Mouse (Mus musculus): ENCODE measurements at regions not wholly inside any gene's neighbourhood (a gene's known extent, or its start where the extent isn't known, plus 50 kb on each side); places are given as distances from the start of the nearest gene placed in this dataset.

DNA sequence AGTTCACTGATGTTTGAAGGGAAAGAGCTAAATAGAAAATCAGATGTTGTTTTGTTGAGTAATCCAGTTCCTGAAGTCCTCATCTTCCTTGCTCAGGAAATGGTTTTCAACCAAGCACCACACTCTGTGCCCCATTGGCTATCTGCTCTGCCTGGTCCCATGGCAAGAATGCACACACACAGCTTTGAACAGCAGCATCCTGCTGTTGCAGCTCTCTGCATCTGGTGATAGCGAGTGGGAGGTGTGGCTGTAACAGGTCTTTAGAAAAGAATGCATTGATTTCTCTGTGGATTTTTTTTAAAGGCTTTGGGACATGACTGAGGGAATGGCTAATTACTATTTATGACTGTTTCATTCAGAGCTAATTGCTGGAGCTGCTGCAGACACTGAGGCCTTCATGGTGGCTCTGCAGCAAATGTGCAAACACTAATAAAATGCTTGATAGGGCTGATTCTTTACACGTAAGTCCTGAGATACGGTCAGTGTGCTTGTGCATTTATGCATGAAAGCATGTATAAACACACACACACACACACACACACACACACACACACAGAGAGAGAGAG, 459.1 kb upstream of the Nrsn1 start:
- TF ChIP-seq BHLHE40 (IDR thresholded peaks at IDR 0.05; ENCODE audit: borderline replicate concordance, low read depth, low read length) (no peak), CTCF (IDR thresholded peaks at IDR 0.05 in 2 of 3, conservative IDR thresholded peaks at IDR 0.05 in 1 of 3; ENCODE audit: control insufficient read depth in 1 of 3, insufficient read depth in 1 of 3, low read depth in 2 of 3, low read length in 3 of 3, poor library complexity in 1 of 3, severe bottlenecking in 1 of 3) (no peak), POLR2AphosphoS5 (IDR thresholded peaks at IDR 0.05; ENCODE audit: borderline replicate concordance, low read depth, low read length) (no peak), USF2 (IDR thresholded peaks at IDR 0.05; ENCODE audit: borderline replicate concordance in 1 of 2, insufficient read depth in 1 of 2, low read depth in 1 of 2, low read length in 2 of 2) (no peak), USF1 (IDR thresholded peaks at IDR 0.05; ENCODE audit: low read depth, low read length) (no peak), POLR2AphosphoS2 (IDR thresholded peaks at IDR 0.05; ENCODE audit: low read length) (no peak), MYB (IDR thresholded peaks at IDR 0.05; ENCODE audit: low read depth, low read length) (no peak), NRF1 (IDR thresholded peaks at IDR 0.05; ENCODE audit: insufficient read depth, low read depth, low read length, poor library complexity, severe bottlenecking) (no peak)
- no peaks in the 10 kb centered on the region for H3K27me3 ChIP-seq (ENCODE audit: control insufficient read depth in 1 of 2, insufficient read depth in 2 of 2, low read length in 2 of 2)
- no peak for DNase-seq (ENCODE audit: low read depth, low spot score)

DNA sequence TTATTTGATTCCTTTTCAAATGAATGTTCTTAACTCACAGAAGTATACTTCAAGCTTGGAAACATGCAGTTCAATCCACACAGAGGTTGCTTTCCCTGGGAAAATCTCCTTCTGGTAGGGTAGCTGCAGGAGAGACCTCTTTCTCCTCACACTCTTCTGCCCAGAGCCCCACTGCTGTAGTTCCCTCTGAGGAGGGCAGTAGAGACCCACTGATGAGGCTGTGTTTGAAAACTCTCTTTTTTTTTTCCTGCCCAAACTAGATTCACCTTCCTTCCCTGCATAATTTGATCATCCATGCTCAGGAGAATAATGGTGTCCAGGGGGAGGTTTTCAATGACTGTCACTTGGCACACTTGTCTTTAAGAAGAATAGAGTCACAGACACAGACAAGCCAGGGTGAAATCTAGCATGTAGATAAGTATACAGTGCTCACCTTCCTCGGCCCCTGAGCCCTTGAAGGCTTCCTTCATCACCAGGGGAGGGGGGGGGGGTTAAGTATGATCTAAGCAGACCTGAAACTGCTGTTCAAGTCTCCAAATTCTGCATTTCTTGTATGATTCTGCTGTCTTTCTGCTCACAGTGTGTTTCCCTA, 457.3 kb upstream of the Nrsn1 start:
- H3K36me3 ChIP-seq (ENCODE audit: control insufficient read depth in 1 of 2, insufficient read depth in 2 of 2, low read length in 2 of 2): no peaks in the 10 kb centered on the region
- H3K9ac ChIP-seq (ENCODE audit: control insufficient read depth, low read depth, low read length, poor library complexity, severe bottlenecking): no peak overlapping the region
- no peaks in the 10 kb centered on the region for H3K4me1 ChIP-seq (ENCODE audit: control insufficient read depth in 1 of 2, insufficient read depth in 2 of 2, low read length in 2 of 2)
- no peak for DNase-seq (ENCODE audit: low read depth, low spot score)
- H3K4me3 ChIP-seq (ENCODE audit: control insufficient read depth in 1 of 2, insufficient read depth in 1 of 2, low read depth in 2 of 2, low read length in 2 of 2): no peak overlapping the region
- H3K9me3 ChIP-seq (replicated peaks; ENCODE audit: insufficient read depth, low read length): no peaks in the 10 kb centered on the region
- no peaks in the 10 kb centered on the region for H3K27me3 ChIP-seq (ENCODE audit: control insufficient read depth in 1 of 2, insufficient read depth in 2 of 2, low read length in 2 of 2)
- no peak overlapping the region for H3K27ac ChIP-seq (ENCODE audit: control insufficient read depth, low read depth, low read length)
- H3K79me2 ChIP-seq (ENCODE audit: control insufficient read depth, insufficient read depth, low read length, poor library complexity): no peaks in the 10 kb centered on the region
- TF ChIP-seq MYB (IDR thresholded peaks at IDR 0.05; ENCODE audit: low read depth, low read length) (no peak), ZMIZ1 (IDR thresholded peaks at IDR 0.05; ENCODE audit: low read depth, low read length) (no peak), MYC (IDR thresholded peaks at IDR 0.05; ENCODE audit: low read depth, low read length) (no peak), CHD2 (IDR thresholded peaks at IDR 0.05; ENCODE audit: low read length) (no peak), USF1 (IDR thresholded peaks at IDR 0.05; ENCODE audit: low read depth, low read length) (no peak), ELF1 (IDR thresholded peaks at IDR 0.05; ENCODE audit: low read depth, low read length) (no peak), CHD1 (IDR thresholded peaks at IDR 0.05; ENCODE audit: low read depth, low read length) (no peak), RAD21 (IDR thresholded peaks at IDR 0.05; ENCODE audit: low read depth, low read length) (no peak), MXI1 (IDR thresholded peaks at IDR 0.05; ENCODE audit: low read depth, low read length) (no peak)

More for the DNA sequence above, 459.1 kb upstream of the Nrsn1 start:
- Histone ChIP-seq H3K4me3 (ENCODE audit: control insufficient read depth in 1 of 2, insufficient read depth in 1 of 2, low read depth in 2 of 2, low read length in 2 of 2) (no peak overlapping the region), H3K27ac (ENCODE audit: control insufficient read depth, low read depth, low read length) (no peak overlapping the region), H3K4me1 (ENCODE audit: control insufficient read depth in 1 of 2, insufficient read depth in 2 of 2, low read length in 2 of 2) (no peaks in the 10 kb centered on the region), H3K79me2 (ENCODE audit: control insufficient read depth, insufficient read depth, low read length, poor library complexity) (no peaks in the 10 kb centered on the region), H3K9me3 (replicated peaks; ENCODE audit: insufficient read depth, low read length) (no peaks in the 10 kb centered on the region), H3K9ac (ENCODE audit: control insufficient read depth, low read depth, low read length, poor library complexity, severe bottlenecking) (no peak overlapping the region), H3K36me3 (ENCODE audit: control insufficient read depth in 1 of 2, insufficient read depth in 2 of 2, low read length in 2 of 2) (no peaks in the 10 kb centered on the region)

Data from MEL (cell line).